Mouse (Mus musculus): ENCODE results near the gene Msrb1.

DNA sequence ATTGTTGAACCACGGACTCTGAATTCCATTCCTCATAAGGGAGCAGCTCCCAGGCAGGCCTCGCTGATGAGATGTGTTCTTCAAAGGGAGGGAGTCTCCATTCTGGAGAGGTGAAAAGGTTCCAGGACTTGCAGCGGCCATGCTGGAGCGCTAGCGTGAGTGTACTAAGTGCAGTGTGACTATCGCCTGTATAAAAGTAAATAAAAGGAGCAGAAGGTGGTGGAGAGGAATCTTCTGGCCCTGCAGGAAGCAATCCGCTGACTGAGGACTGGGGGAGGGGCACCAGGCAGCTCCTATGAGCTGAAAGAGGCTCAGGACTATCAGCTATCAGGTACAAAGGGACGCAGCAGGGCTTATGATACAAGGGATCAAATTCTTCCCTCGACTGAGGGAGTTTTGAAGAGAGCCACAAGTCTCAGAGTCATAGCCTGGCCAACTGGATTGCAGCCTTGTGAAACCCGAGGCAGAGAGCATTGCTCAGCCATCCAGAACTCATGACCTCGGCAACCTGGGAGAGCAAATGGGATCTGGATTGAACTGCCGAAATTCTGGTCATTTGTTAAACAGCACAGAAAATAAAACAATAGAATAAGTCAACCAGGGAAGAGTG is 29.9 kb downstream of the Msrb1 start:
- no peak for TF ChIP-seq CTCF (IDR thresholded peaks at IDR 0.05; ENCODE audit: extremely low read depth, insufficient read length, insufficient replicate concordance, low read depth, low read length)
- TF ChIP-seq POLR2A (IDR thresholded peaks at IDR 0.05; ENCODE audit: low read depth, low read length), result no peak

All from small intestine, adult 2 months (tissue).